Mouse (Mus musculus) cortical plate, adult 2 months (tissue): Measurements from ENCODE around the gene Ptgfrn.

ENCODE experiments used
- CTCF ChIP-seq: fragments of 200-500 bp; IDR thresholded peaks from 2 replicates; pipeline ENCODE4 v1.5.1; 2011; ENCODE audit warnings: mild to moderate bottlenecking, control low read depth, low read length; ENCODE audit not compliant: insufficient read depth; ENCODE audit errors: extremely low read depth
- POLR2A ChIP-seq: fragments of 200-500 bp; IDR thresholded peaks from 2 replicates; pipeline ENCODE4 v1.6.1; 2011; ENCODE audit warnings: mild to moderate bottlenecking, low read length, control low read depth; ENCODE audit not compliant: insufficient read depth; ENCODE audit errors: extremely low read depth

DNA sequence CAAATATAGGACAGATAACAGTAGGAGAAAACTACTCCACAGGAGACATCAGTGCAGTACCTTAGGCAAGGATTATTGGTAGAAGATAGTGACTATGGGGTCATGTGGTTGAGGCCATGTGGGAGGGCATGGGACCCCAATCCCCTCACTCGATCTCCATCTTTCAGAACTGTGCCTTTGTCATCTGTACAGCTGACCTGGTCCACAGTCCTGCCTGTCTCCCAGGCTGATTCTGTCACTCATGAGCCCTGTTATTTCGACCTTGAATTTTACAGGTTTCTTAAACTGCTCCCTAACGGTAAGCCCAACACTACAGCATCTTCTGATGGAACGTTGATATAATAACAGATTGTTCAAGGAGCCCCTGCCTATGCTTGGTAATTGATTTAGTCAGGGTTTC is 49.6 kb upstream of the Ptgfrn start:
- TF ChIP-seq CTCF (no peak), POLR2A (no peak)
